Mouse (Mus musculus) limb, embryonic 13.5 days (tissue): ENCODE results near the gene Zfp281. TPM values are rescaled to one million over a fixed set of nuclear protein-coding genes. Genes with fewer than 3 reads are reported as not detected.

Source experiments
- ATAC-seq: fragments of 200-750 bp; cut with Nextera tagmentation; 2 replicates; pipeline ENCODE4 v1.8.0; 2017; ENCODE audit warnings: low read depth, moderate number of reproducible peaks, moderate TSS enrichment; ENCODE audit not compliant: low FRiP score
- H3K27ac ChIP-seq: fragments of 300-500 bp; sonication (generic); 2 replicates; pipeline ENCODE4 v1.5.1; 2015; ENCODE audit warnings: inconsistent platforms, mild to moderate bottlenecking, moderate library complexity
- H3K27me3 ChIP-seq: fragments of 300-500 bp; sonication (generic); 2 replicates; pipeline ENCODE4 v1.6.1; 2015; ENCODE audit warnings: mild to moderate bottlenecking, inconsistent platforms
- H3K36me3 ChIP-seq: fragments of 300-500 bp; sonication (generic); 2 replicates; pipeline ENCODE4 v1.6.1; 2015; ENCODE audit warnings: inconsistent platforms, mild to moderate bottlenecking, moderate library complexity
- H3K4me1 ChIP-seq: fragments of 300-500 bp; sonication (generic); 2 replicates; pipeline ENCODE4 v1.6.1; 2015; ENCODE audit warnings: inconsistent platforms
- H3K4me2 ChIP-seq: fragments of 300-500 bp; sonication (generic); replicated peaks from 2 replicates; pipeline ENCODE4 v1.6.1; 2015; ENCODE audit warnings: inconsistent platforms, mild to moderate bottlenecking, moderate library complexity
- H3K4me3 ChIP-seq: fragments of 300-500 bp; sonication (generic); 2 replicates; pipeline ENCODE4 v1.5.1; 2015; ENCODE audit warnings: moderate library complexity, mild to moderate bottlenecking, inconsistent platforms
- H3K9ac ChIP-seq: fragments of 300-500 bp; sonication (generic); 2 replicates; pipeline ENCODE4 v1.6.1; 2015; ENCODE audit warnings: mild to moderate bottlenecking, inconsistent platforms
- H3K9me3 ChIP-seq: fragments of 300-500 bp; sonication (generic); 2 replicates; pipeline ENCODE4 v1.6.1; 2016; ENCODE audit warnings: inconsistent platforms
- WGBS: fragments of 180-500 bp; shearing (Covaris S2); methylation state at CpG from one replicate; pipeline ENCODE4 v1.1.7; 2015; 5-methylcytosine and 5-hydroxymethylcytosine counted together
- polyA plus RNA-seq: library from polyadenylated mRNA; unstranded; fragments of >200 nt; fragmentation: Nextera tagmentation; extraction: Ambion mirVana; gene quantifications from 2 replicates; pipeline ENCODE4 v1.2.1, GENCODE M21; 2015

Zfp281 gene
- polyA plus RNA-seq, 1 experiment from 2014 or later = 27.3 TPM

DNA sequence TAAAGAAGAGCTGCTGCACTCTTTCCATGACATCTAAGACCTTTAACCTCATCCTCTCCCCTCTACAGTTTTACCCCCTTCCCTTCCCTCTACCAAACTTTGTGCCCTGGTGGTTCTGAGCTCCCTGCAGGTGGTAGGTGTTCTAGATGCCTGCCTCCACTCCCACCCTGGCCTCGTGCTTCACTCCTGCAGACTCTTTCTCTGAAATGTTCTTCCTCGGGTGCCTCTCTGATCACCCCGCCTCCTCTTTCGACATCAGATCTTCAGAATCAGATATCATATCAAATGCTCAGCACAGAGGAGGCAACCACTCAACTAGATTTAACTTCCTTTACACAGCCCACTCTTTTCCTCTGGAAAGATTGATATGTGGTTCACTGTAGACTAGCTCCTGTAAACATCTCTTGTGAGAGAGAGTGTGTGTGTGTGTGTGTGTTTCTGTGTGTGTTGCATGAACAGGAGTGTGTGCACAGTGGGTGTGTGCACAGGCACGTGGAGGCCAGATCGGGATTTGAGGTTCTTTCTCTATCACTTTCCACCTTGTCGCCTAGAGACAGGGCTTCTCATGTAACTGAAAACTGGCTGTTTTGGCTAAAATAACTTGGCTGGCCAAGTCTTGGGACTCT is 7.4 kb upstream of the Zfp281 start:
- Histone ChIP-seq H3K4me1 (no peaks in the 10 kb centered on the region), H3K27ac (no peak overlapping the region), H3K27me3 (no peaks in the 10 kb centered on the region), H3K9me3 (no peaks in the 10 kb centered on the region), H3K4me2 (no peak overlapping the region), H3K36me3 (no peaks in the 10 kb centered on the region), H3K9ac (no peak overlapping the region), H3K4me3 (no peak overlapping the region)
- 77% methylated on average over 7 of the region's 7 CpGs for WGBS
- no peak for ATAC-seq

GRCm38 (mm10) chr1:136618570-136618969 is 6.1 kb upstream of the Zfp281 start:
- Histone ChIP-seq H3K9me3 (no peaks in the 10 kb centered on the region), H3K27ac (no peak overlapping the region), H3K4me2 (no peak overlapping the region), H3K9ac (no peak overlapping the region), H3K4me3 (no peak overlapping the region), H3K27me3 (no peaks in the 10 kb centered on the region), H3K36me3 (no peaks in the 10 kb centered on the region), H3K4me1 (no peaks in the 10 kb centered on the region)
- WGBS = 90% methylated on average over 1 of the region's 1 CpGs
- ATAC-seq = no peak

GRCm38 (mm10) chr1:136625019-136625895 is 556 bp downstream of the Zfp281 start:
- no peaks in the 10 kb centered on the region for H3K27me3 ChIP-seq
- ATAC-seq = peak; percentile 66
- peak overlapping the region; percentile 86 for H3K4me2 ChIP-seq
- peaks cover 28% of the 10 kb centered on the region for H3K4me1 ChIP-seq
- peak overlapping the region; percentile 92 for H3K9ac ChIP-seq
- no peaks in the 10 kb centered on the region for H3K9me3 ChIP-seq
- H3K4me3 ChIP-seq = peak overlapping the region; percentile 81
- 2% methylated on average over 69 of the region's 92 CpGs for WGBS
- H3K36me3 ChIP-seq = peaks cover 25% of the 10 kb centered on the region
- H3K27ac ChIP-seq = peak overlapping the region; percentile 90

- H3K27me3 ChIP-seq = no peaks in the 10 kb centered on the region
- H3K27ac ChIP-seq = no peak overlapping the region
- peaks cover 28% of the 10 kb centered on the region for H3K4me1 ChIP-seq
- peak overlapping the region; percentile 81 for H3K4me3 ChIP-seq
- peaks cover 25% of the 10 kb centered on the region for H3K36me3 ChIP-seq
- WGBS = 91% methylated on average over 7 of the region's 7 CpGs
- no peaks in the 10 kb centered on the region for H3K9me3 ChIP-seq
- ATAC-seq = no peak
- H3K4me2 ChIP-seq = peak overlapping the region; percentile 86
- H3K9ac ChIP-seq = peak overlapping the region; percentile 92
Measured at GRCm38 (mm10) chr1:136626141-136626540, 1.4 kb downstream of the Zfp281 start.

DNA sequence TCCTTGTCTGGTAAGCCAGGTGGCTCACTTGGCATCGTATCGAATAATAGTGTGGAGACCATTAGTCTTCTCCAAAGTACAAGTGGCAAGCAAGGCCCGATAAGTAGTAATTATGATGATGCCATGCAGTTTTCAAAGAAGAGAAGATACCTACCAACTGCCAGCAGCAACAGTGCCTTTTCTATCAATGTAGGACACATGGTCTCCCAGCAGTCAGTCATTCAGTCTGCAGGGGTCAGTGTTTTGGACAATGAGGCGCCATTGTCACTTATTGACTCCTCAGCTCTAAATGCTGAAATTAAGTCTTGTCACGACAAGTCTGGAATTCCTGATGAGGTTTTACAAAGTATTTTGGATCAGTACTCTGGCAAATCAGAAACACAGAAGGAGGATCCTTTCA is 2.1 kb downstream of the Zfp281 start:
- no peak overlapping the region for H3K27ac ChIP-seq
- no peak for ATAC-seq
- H3K9ac ChIP-seq = no peak overlapping the region
- peaks cover 25% of the 10 kb centered on the region for H3K36me3 ChIP-seq
- no peaks in the 10 kb centered on the region for H3K27me3 ChIP-seq
- peaks cover 28% of the 10 kb centered on the region for H3K4me1 ChIP-seq
- no peaks in the 10 kb centered on the region for H3K9me3 ChIP-seq
- no peak overlapping the region for H3K4me3 ChIP-seq
- WGBS = 90% methylated on average over 5 of the region's 5 CpGs
- H3K4me2 ChIP-seq = peak overlapping the region; percentile 86

GRCm38 (mm10) chr1:136627591-136627990 is 2.9 kb downstream of the Zfp281 start:
- no peak overlapping the region for H3K27ac ChIP-seq
- no peaks in the 10 kb centered on the region for H3K27me3 ChIP-seq
- no peaks in the 10 kb centered on the region for H3K9me3 ChIP-seq
- H3K36me3 ChIP-seq = peaks cover 29% of the 10 kb centered on the region
- H3K4me1 ChIP-seq = peaks cover 28% of the 10 kb centered on the region
- H3K4me3 ChIP-seq = peak overlapping the region; percentile 5; the same call in 1 of the 2 replicates
- no peak for ATAC-seq
- WGBS = 90% methylated on average over 5 of the region's 5 CpGs
- H3K9ac ChIP-seq = no peak overlapping the region
- H3K4me2 ChIP-seq = peak overlapping the region; percentile 86

DNA sequence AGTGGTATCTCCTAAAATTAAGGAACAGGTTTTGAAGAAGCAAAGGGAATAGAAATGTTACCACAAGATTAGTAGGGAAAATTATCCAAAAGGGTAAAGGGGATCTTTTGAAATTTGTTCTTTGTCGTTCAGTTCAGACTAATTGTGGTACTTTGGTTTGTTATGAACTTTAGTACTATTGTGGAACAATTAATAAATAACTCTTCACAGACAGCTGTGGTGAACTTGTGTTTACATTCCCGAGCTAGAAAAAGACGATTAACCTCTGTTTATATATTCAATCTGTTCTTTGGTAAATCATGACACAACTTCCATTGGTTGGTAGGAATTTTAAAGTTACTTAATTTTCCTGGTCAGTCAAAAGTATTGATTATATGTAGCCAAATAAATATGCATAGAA is 8.2 kb downstream of the Zfp281 start:
- WGBS = 94% methylated on average over 3 of the region's 3 CpGs
- peaks cover 8% of the 10 kb centered on the region; the same call in 1 of the 2 replicates for H3K36me3 ChIP-seq
- no peak overlapping the region for H3K4me3 ChIP-seq
- H3K4me2 ChIP-seq = no peak overlapping the region
- H3K4me1 ChIP-seq = peaks cover 6% of the 10 kb centered on the region; the same call in 1 of the 2 replicates
- H3K27me3 ChIP-seq = no peaks in the 10 kb centered on the region
- H3K9ac ChIP-seq = no peak overlapping the region
- ATAC-seq = no peak
- no peak overlapping the region for H3K27ac ChIP-seq
- no peaks in the 10 kb centered on the region for H3K9me3 ChIP-seq

DNA sequence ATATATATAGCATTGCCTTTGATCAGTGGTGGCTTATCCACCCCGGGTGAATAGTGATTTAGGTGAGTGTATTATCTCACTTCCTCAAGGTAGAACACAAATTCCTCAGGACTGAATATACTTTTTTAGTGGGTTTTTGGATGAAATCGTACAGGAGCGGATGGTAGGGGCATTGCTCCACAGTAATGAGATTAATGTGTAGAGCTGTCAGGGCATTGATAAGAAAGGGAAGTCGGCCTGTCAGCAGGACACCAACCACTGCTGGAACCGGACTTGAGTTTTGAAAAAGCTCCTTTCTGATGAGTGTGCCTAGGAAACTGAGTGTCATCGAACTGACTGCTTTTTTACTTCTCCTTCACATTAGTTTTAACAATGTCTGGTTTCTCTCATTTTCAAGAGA is 10.9 kb downstream of the Zfp281 start:
- Histone ChIP-seq H3K4me2 (no peak overlapping the region), H3K9me3 (no peaks in the 10 kb centered on the region), H3K9ac (no peak overlapping the region), H3K4me3 (no peak overlapping the region), H3K4me1 (no peaks in the 10 kb centered on the region), H3K36me3 (peaks cover 5% of the 10 kb centered on the region; the same call in 1 of the 2 replicates), H3K27ac (no peak overlapping the region), H3K27me3 (no peaks in the 10 kb centered on the region)
- ATAC-seq = no peak
- WGBS = 88% methylated on average over 6 of the region's 6 CpGs

GRCm38 (mm10) chr1:136636946-136637345 is 12.2 kb downstream of the Zfp281 start:
- Histone ChIP-seq H3K27me3 (no peaks in the 10 kb centered on the region), H3K36me3 (peaks cover 5% of the 10 kb centered on the region; the same call in 1 of the 2 replicates), H3K27ac (no peak overlapping the region), H3K4me3 (no peak overlapping the region), H3K4me2 (no peak overlapping the region), H3K9me3 (no peaks in the 10 kb centered on the region), H3K9ac (no peak overlapping the region), H3K4me1 (no peaks in the 10 kb centered on the region)
- 91% methylated on average over 6 of the region's 6 CpGs for WGBS
- ATAC-seq = no peak

DNA sequence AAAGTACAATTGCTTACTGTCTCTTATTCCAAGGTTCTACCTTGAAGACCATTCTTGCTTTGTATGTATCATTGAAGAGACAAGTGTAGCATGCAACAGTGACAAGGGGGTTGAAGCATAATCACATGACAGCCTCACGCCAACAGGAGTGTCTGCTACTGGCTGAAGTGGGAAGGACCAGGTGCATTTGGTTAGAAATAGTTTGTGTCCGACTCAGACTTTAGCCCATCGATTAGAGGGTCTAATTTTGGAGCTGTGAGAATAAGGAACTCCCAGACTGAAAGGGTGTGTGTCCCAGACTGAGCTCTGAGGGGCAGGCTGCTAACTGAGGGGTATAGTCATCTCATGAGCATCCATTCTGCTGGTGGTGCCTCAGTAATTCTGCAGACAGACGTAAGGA is 13.0 kb downstream of the Zfp281 start:
- Histone ChIP-seq H3K4me3 (no peak overlapping the region), H3K9ac (no peak overlapping the region), H3K27me3 (no peaks in the 10 kb centered on the region), H3K4me1 (no peaks in the 10 kb centered on the region), H3K36me3 (no peaks in the 10 kb centered on the region), H3K4me2 (no peak overlapping the region), H3K9me3 (no peaks in the 10 kb centered on the region), H3K27ac (no peak overlapping the region)
- 90% methylated on average over 4 of the region's 4 CpGs for WGBS
- ATAC-seq = no peak

DNA sequence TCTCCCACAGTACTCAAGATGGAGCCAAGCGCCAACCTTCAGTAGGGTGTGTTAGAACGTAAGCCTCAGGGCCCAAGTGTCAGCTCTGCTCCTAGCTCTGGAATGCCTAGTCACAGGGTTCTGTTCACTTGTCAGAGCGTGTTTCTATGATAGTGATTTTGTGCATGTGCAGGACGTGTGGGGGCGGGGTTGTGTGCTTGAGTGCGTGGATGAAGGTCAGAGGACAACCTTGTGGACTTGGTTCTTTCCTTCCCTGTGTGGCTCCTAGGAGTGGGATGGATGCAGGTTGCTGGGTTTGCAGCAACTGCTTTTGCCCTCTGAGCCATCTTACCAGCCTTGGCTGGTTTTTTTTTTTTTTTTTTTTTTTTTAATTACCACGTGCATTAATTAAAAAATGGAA is 13.5 kb downstream of the Zfp281 start:
- WGBS = 93% methylated on average over 7 of the region's 7 CpGs
- Histone ChIP-seq H3K27ac (no peak overlapping the region), H3K9ac (no peak overlapping the region), H3K4me2 (no peak overlapping the region), H3K4me1 (no peaks in the 10 kb centered on the region), H3K4me3 (no peak overlapping the region), H3K9me3 (no peaks in the 10 kb centered on the region), H3K27me3 (no peaks in the 10 kb centered on the region), H3K36me3 (no peaks in the 10 kb centered on the region)
- no peak for ATAC-seq

- Histone ChIP-seq H3K27me3 (no peaks in the 10 kb centered on the region), H3K36me3 (no peaks in the 10 kb centered on the region), H3K4me3 (no peak overlapping the region), H3K9me3 (no peaks in the 10 kb centered on the region), H3K9ac (no peak overlapping the region), H3K4me2 (no peak overlapping the region), H3K27ac (no peak overlapping the region), H3K4me1 (no peaks in the 10 kb centered on the region)
- 93% methylated on average over 5 of the region's 5 CpGs for WGBS
- no peak for ATAC-seq
Measured at GRCm38 (mm10) chr1:136638699-136639098, 14.0 kb downstream of the Zfp281 start.
